Mouse (Mus musculus) olfactory bulb, adult 2 months (tissue): ENCODE measurements around the gene 5330417C22Rik.

Experiments used
- CTCF ChIP-seq: fragments of 200-500 bp; IDR thresholded peaks from 2 replicates; pipeline ENCODE4 v1.5.1; 2012; ENCODE audit warnings: low read depth, mild to moderate bottlenecking, low read length, moderate library complexity; ENCODE audit not compliant: insufficient read depth
- POLR2A ChIP-seq: fragments of 200-500 bp; IDR thresholded peaks from 2 replicates; pipeline ENCODE4 v1.6.1; 2012; ENCODE audit warnings: mild to moderate bottlenecking, low read depth, low read length, moderate library complexity; ENCODE audit not compliant: insufficient read depth

- TF ChIP-seq CTCF (no peak), POLR2A (no peak)
Measured at GRCm38 (mm10) chr3:108414857-108415830, 121.2 kb downstream of the 5330417C22Rik start, which contains the start of gene Celsr2.
